Mouse (Mus musculus) CH12.LX (cell line): ENCODE measurements around the gene Slc20a1. TPM values are rescaled to one million over a fixed set of nuclear protein-coding genes. Genes with fewer than 3 reads are reported as not detected.

Experiments
- DNase-seq: peaks from one replicate; pipeline ENCODE4 v3.0.0-alpha.2; 2013; ENCODE audit errors: extremely low read depth
- H3K27ac ChIP-seq: 2 replicates; pipeline ENCODE4 v1.5.1; 2012; ENCODE audit warnings: low read depth, mild to moderate bottlenecking, control low read depth, moderate library complexity; ENCODE audit not compliant: insufficient read depth
- H3K27me3 ChIP-seq: replicated peaks from 2 replicates; pipeline ENCODE3; 2012; ENCODE audit warnings: inconsistent platforms
- H3K36me3 ChIP-seq, 2 experiments: replicated peaks in 1 of 2; 2 replicates each; pipeline versions ENCODE3 to v1.6.1; 2012; ENCODE audit warnings: inconsistent platforms in 1 of 2, low read length in 1 of 2, mild to moderate bottlenecking in 1 of 2, mixed read lengths in 1 of 2, moderate library complexity in 1 of 2; ENCODE audit not compliant: control insufficient read depth in 1 of 2, insufficient read depth in 1 of 2
- H3K4me1 ChIP-seq, 2 experiments: 2 replicates each; pipeline ENCODE4 v1.6.1; 2012; ENCODE audit warnings: inconsistent platforms in 1 of 2, moderate library complexity in 1 of 2; ENCODE audit not compliant: insufficient read depth in 2 of 2, control insufficient read depth in 1 of 2
- H3K4me2 ChIP-seq: 2 replicates; pipeline ENCODE4 v1.6.1; 2012; ENCODE audit warnings: low read depth, mild to moderate bottlenecking, control low read depth; ENCODE audit not compliant: poor library complexity, insufficient read depth, severe bottlenecking
- H3K4me3 ChIP-seq, 3 experiments: fragments of 150-350 bp in 1 of 3; sonication (generic) in 1 of 3; replicated peaks in 1 of 3; 2 replicates each; pipeline versions ENCODE3 to v1.5.1; 2011 to 2012; ENCODE audit warnings: low read depth in 2 of 3, low read length in 2 of 3, mild to moderate bottlenecking in 2 of 3, moderate library complexity in 2 of 3, control low read depth in 1 of 3, improper control_type of control experiment in 1 of 3, inconsistent platforms in 1 of 3, mixed read lengths in 1 of 3; ENCODE audit not compliant: poor library complexity in 1 of 3
- H3K79me2 ChIP-seq: replicated peaks from 2 replicates; pipeline ENCODE4 v1.6.1; 2012; ENCODE audit warnings: mild to moderate bottlenecking, moderate library complexity; ENCODE audit not compliant: control insufficient read depth, poor library complexity, insufficient read depth, severe bottlenecking; ENCODE audit errors: extremely low read depth
- H3K9ac ChIP-seq: 2 replicates; pipeline ENCODE4 v1.6.1; 2012; ENCODE audit warnings: low read depth, mild to moderate bottlenecking, control low read depth, moderate library complexity; ENCODE audit not compliant: insufficient read depth
- H3K9me3 ChIP-seq: replicated peaks from 2 replicates; pipeline ENCODE3; 2012; ENCODE audit warnings: low read length, inconsistent platforms, mixed read lengths
- CHD1 ChIP-seq: IDR thresholded peaks from 2 replicates; pipeline ENCODE4 v1.6.1; 2012; ENCODE audit warnings: low read depth, low read length, improper control_type of control experiment, inconsistent platforms
- CTCF ChIP-seq, 2 experiments: IDR thresholded peaks in 1 of 2; conservative IDR thresholded peaks in 1 of 2; 2 replicates each; pipeline ENCODE4 v1.5.1; 2011 to 2012; ENCODE audit warnings: low read depth in 2 of 2, low read length in 2 of 2, improper control_type of control experiment in 1 of 2, inconsistent platforms in 1 of 2, mild to moderate bottlenecking in 1 of 2, moderate library complexity in 1 of 2
- E2F4 ChIP-seq: IDR thresholded peaks from 2 replicates; pipeline ENCODE4 v1.6.1; 2011; ENCODE audit warnings: low read depth, low read length, improper control_type of control experiment; ENCODE audit not compliant: insufficient replicate concordance
- ETS1 ChIP-seq: conservative IDR thresholded peaks from 2 replicates; pipeline ENCODE4 v1.6.1; 2012; ENCODE audit warnings: low read depth, mild to moderate bottlenecking, inconsistent platforms, low read length, improper control_type of control experiment, moderate library complexity
- GABPA ChIP-seq: IDR thresholded peaks from 2 replicates; pipeline ENCODE4 v1.6.1; 2012; ENCODE audit warnings: low read depth, low read length, improper control_type of control experiment, inconsistent platforms; ENCODE audit not compliant: insufficient replicate concordance
- JUND ChIP-seq: conservative IDR thresholded peaks from 2 replicates; pipeline ENCODE4 v1.6.1; 2011; ENCODE audit warnings: low read depth, low read length, improper control_type of control experiment
- KAT2A ChIP-seq: IDR thresholded peaks from 2 replicates; pipeline ENCODE4 v1.6.1; 2012; ENCODE audit warnings: low read length, improper control_type of control experiment, inconsistent platforms; ENCODE audit not compliant: insufficient replicate concordance
- MAZ ChIP-seq: IDR thresholded peaks from 2 replicates; pipeline ENCODE4 v1.6.1; 2012; ENCODE audit warnings: low read depth, mild to moderate bottlenecking, inconsistent platforms, low read length, improper control_type of control experiment, moderate library complexity
- MEF2A ChIP-seq: IDR thresholded peaks from 2 replicates; pipeline ENCODE4 v1.6.1; 2014; ENCODE audit warnings: low read depth, mild to moderate bottlenecking, inconsistent platforms, low read length, improper control_type of control experiment, borderline replicate concordance
- NELFE ChIP-seq: IDR thresholded peaks from 2 replicates; pipeline ENCODE4 v1.6.1; 2011; ENCODE audit warnings: low read depth, low read length, improper control_type of control experiment
- POLR2A ChIP-seq: IDR thresholded peaks from 2 replicates; pipeline ENCODE4 v1.6.1; 2011; ENCODE audit warnings: low read depth, mild to moderate bottlenecking, improper control_type of control experiment, low read length
- POLR2AphosphoS2 ChIP-seq: IDR thresholded peaks from 2 replicates; pipeline ENCODE4 v1.6.1; 2011; ENCODE audit warnings: low read depth, low read length, improper control_type of control experiment
- RAD21 ChIP-seq: IDR thresholded peaks from 2 replicates; pipeline ENCODE4 v1.6.1; 2011; ENCODE audit warnings: low read depth, mild to moderate bottlenecking, low read length, improper control_type of control experiment, moderate library complexity
- SMC3 ChIP-seq: IDR thresholded peaks from 2 replicates; pipeline ENCODE4 v1.6.1; 2011; ENCODE audit warnings: low read depth, low read length, improper control_type of control experiment
- TCF12 ChIP-seq: IDR thresholded peaks from 2 replicates; pipeline ENCODE4 v1.6.1; 2014; ENCODE audit warnings: low read depth, mild to moderate bottlenecking, inconsistent platforms, low read length, improper control_type of control experiment
- UBTF ChIP-seq: IDR thresholded peaks from 2 replicates; pipeline ENCODE4 v1.6.1; 2012; ENCODE audit warnings: low read depth, mild to moderate bottlenecking, inconsistent platforms, low read length, improper control_type of control experiment, moderate library complexity
- USF2 ChIP-seq: conservative IDR thresholded peaks from 2 replicates; pipeline ENCODE4 v1.6.1; 2011; ENCODE audit warnings: low read depth, low read length, improper control_type of control experiment
- ZMIZ1 ChIP-seq: IDR thresholded peaks from 2 replicates; pipeline ENCODE4 v1.6.1; 2012; ENCODE audit warnings: low read depth, mild to moderate bottlenecking, inconsistent platforms, low read length, improper control_type of control experiment
- ZNF384 ChIP-seq: IDR thresholded peaks from 2 replicates; pipeline ENCODE4 v1.6.1; 2012; ENCODE audit warnings: low read depth, low read length, improper control_type of control experiment, inconsistent platforms
- dilution Hi-C: fragments of 300-500 bp; cut with MboI; formaldehyde crosslinking; loops from 2 replicates; pipeline ENCODE4 v1.14.3; 2020; ENCODE audit warnings: low sequenced_read_pairs; ENCODE audit not compliant: extremely low pct_unique_long_range_greater_than_20kb, extremely low pct_ligation_motif_present
- in situ Hi-C: fragments of 300-500 bp; cut with MboI; formaldehyde crosslinking; loops from 3 replicates; pipeline ENCODE4 v1.14.3; 2019; ENCODE audit warnings: low sequenced_read_pairs, low pct_ligation_motif_present, low pct_unique_long_range_greater_than_20kb, mixed read lengths
- polyA plus RNA-seq: library from polyadenylated mRNA; unstranded; fragments of >175 nt; gene quantifications from 2 replicates; pipeline ENCODE4 v1.2.1, GENCODE M21; 2012; ENCODE audit warnings: low read depth; ENCODE audit not compliant: insufficient read length
- total RNA-seq, 2 experiments: library from RNA; depleted of rRNA; stranded (reverse); fragments of 300-350 nt in 1 of 2; fragments of >200 nt in 1 of 2; gene quantifications; 2 replicates each; pipeline ENCODE4 v1.2.3; 2012 to 2014

Slc20a1 gene
- total and polyA plus RNA-seq, 3 experiments: 43.1 to 78.2 (median 72.1) TPM

- Histone ChIP-seq H3K27ac (no peak overlapping the region), H3K4me1 (peaks cover 0 to 9% of the 10 kb centered on the region in 2 experiments; a peak in 2 of 4 replicates), H3K9me3 (no peaks in the 10 kb centered on the region), H3K4me3 (no peak overlapping the region), H3K36me3 (peaks cover 38 to 70% of the 10 kb centered on the region in 2 experiments), H3K9ac (no peak overlapping the region), H3K27me3 (no peaks in the 10 kb centered on the region), H3K79me2 (no peaks in the 10 kb centered on the region), H3K4me2 (no peak overlapping the region)
- no peak for DNase-seq
- in situ Hi-C loops: no loop called here
- dilution Hi-C loops: no loop called here
- no peak for TF ChIP-seq E2F4
- TF ChIP-seq NELFE: no peak
- TF ChIP-seq ZNF384: no peak
These were observed 12.7 kb downstream of the Slc20a1 start for GRCm38 (mm10) chr2:129211255-129211654.

- dilution Hi-C loops: no loop called here
- no peak for TF ChIP-seq NELFE
- TF ChIP-seq MEF2A: no peak
- TF ChIP-seq USF2: no peak
- TF ChIP-seq RAD21: no peak
- no peak for TF ChIP-seq POLR2A
- TF ChIP-seq TCF12: no peak
- no peak for TF ChIP-seq UBTF
- TF ChIP-seq GABPA: no peak
- TF ChIP-seq MAZ: no peak
- TF ChIP-seq JUND: no peak
- no peak for TF ChIP-seq CHD1
- TF ChIP-seq ETS1: no peak
- no peak for TF ChIP-seq POLR2AphosphoS2
- no peak for TF ChIP-seq KAT2A
- TF ChIP-seq ZMIZ1: no peak
- TF ChIP-seq SMC3: no peak
- no peak for TF ChIP-seq CTCF (conservative IDR thresholded peaks at IDR 0.05 in 1 of 2, IDR thresholded peaks at IDR 0.05 in 1 of 2; ENCODE audit: low read depth in 2 of 2, low read length in 2 of 2)
- DNase-seq: no peak
These were observed 13.4 kb downstream of the Slc20a1 start for GRCm38 (mm10) chr2:129211957-129212356.

More at GRCm38 (mm10) chr2:129211957-129212356, 13.4 kb downstream of the Slc20a1 start:
- in situ Hi-C loops: no loop called here
- no peak overlapping the region for H3K27ac ChIP-seq
- H3K4me3 ChIP-seq: no peak overlapping the region
- peaks cover 31 to 63% of the 10 kb centered on the region in 2 experiments for H3K36me3 ChIP-seq
- H3K4me2 ChIP-seq: no peak overlapping the region
- H3K9me3 ChIP-seq: no peaks in the 10 kb centered on the region
- H3K27me3 ChIP-seq: no peaks in the 10 kb centered on the region
- no peak overlapping the region for H3K9ac ChIP-seq
- no peaks in the 10 kb centered on the region for H3K79me2 ChIP-seq
- peaks cover 0 to 7% of the 10 kb centered on the region in 2 experiments; a peak in 2 of 4 replicates for H3K4me1 ChIP-seq
